Comparison of ENCODE assay signal across 8 mouse cellular contexts in genomic region chr12:70430307-70430950, GRCm38 (mm10). TPM values are rescaled to one million over a fixed set of nuclear protein-coding genes. Genes with fewer than 3 reads are reported as not detected.
DNase-seq lines count a peak whose midpoint lies in the region; ATAC-seq lines count a peak whose summit lies in the region.

No protein-coding gene starts in this region.

- ATAC-seq in megakaryocyte, adult 5-6 weeks (ENCODE audit: poor library complexity, severe bottlenecking), result peak; percentile 71

- peak; percentile 15 for DNase-seq in gastrocnemius, postnatal 10 days
- no peak for DNase-seq in gastrocnemius, postnatal 25 days
- peak; percentile 16 for DNase-seq in urinary bladder, postnatal 25 days (ENCODE audit: low spot score)
- DNase-seq in urinary bladder, postnatal 4 days (ENCODE audit: low spot score in 2 of 2), result no peak
- DNase-seq in embryo, embryonic 11.5 days (ENCODE audit: low read depth, low spot score), result peak; percentile 29
- DNase-seq in kidney, postnatal 10 days, result peak; percentile 75
- DNase-seq in telencephalon, adult 2 months (ENCODE audit: low read depth, low spot score), result peak; percentile 72

RNA-seq across cellular contexts. Expression of gene Tmx1, which starts 22.5 kb away (rescaled TPM):
- 10 to 100 TPM; 13.1 to 16.1 TPM for total RNA-seq in gastrocnemius, postnatal 10 days (2021)
- 1 to 10 TPM; 8.1 to 9.9 TPM for total RNA-seq in gastrocnemius, postnatal 25 days (2021)
- 45.5 and 47.2 TPM in 2 replicates for total RNA-seq in megakaryocyte, adult 5-6 weeks (2015)
- total RNA-seq in megakaryocyte, adult 5-6 weeks (2017), result 72.9 and 83.4 TPM in 2 replicates

Comparison
In these comparisons a context has a peak if more than half of its experiments do, and no peak if none do; other contexts are left out.
1. DNase-seq: peak in gastrocnemius, postnatal 10 days (single experiment), urinary bladder, postnatal 25 days (single experiment), embryo, embryonic 11.5 days (single experiment), kidney, postnatal 10 days (single experiment) and telencephalon, adult 2 months (single experiment); none in gastrocnemius, postnatal 25 days (single experiment) and urinary bladder, postnatal 4 days (0 of 2).